Mouse (Mus musculus) right cerebral cortex, postnatal 4 days (tissue): ENCODE results near the gene Tbck.

Experiments used
- DNase-seq: peaks from one replicate; pipeline ENCODE4 v3.0.0-alpha.2; 2022

The Tbck gene

GRCm38 (mm10) chr3:132835118-132835794 lies 151.3 kb downstream of the Tbck start:
- DNase-seq = no peak

GRCm38 (mm10) chr3:132837134-132837533 lies 153.2 kb downstream of the Tbck start:
- no peak for DNase-seq

- no peak for DNase-seq
Observed at GRCm38 (mm10) chr3:132838656-132839417, 154.9 kb downstream of the Tbck start.

GRCm38 (mm10) chr3:132839516-132839915 lies 155.6 kb downstream of the Tbck start:
- DNase-seq = no peak

GRCm38 (mm10) chr3:132842676-132843075 lies 158.7 kb downstream of the Tbck start:
- DNase-seq = no peak

- DNase-seq = no peak
Observed at GRCm38 (mm10) chr3:132849669-132850068, 165.7 kb downstream of the Tbck start.

- DNase-seq = no peak
Observed at GRCm38 (mm10) chr3:132850431-132850830, 166.5 kb downstream of the Tbck start.

- no peak for DNase-seq
Observed at GRCm38 (mm10) chr3:132851417-132851816, 167.5 kb downstream of the Tbck start.

GRCm38 (mm10) chr3:132851841-132852728 lies 168.1 kb downstream of the Tbck start:
- no peak for DNase-seq

GRCm38 (mm10) chr3:132854271-132854670 lies 170.3 kb downstream of the Tbck start:
- DNase-seq = no peak

GRCm38 (mm10) chr3:132855458-132856212 lies 171.7 kb downstream of the Tbck start:
- no peak for DNase-seq

- DNase-seq = no peak
Observed at GRCm38 (mm10) chr3:132856651-132857050, 172.7 kb downstream of the Tbck start.

- no peak for DNase-seq
Observed at GRCm38 (mm10) chr3:132858849-132859248, 174.9 kb downstream of the Tbck start.

- DNase-seq = no peak
Observed at GRCm38 (mm10) chr3:132859573-132859972, 175.6 kb downstream of the Tbck start.

GRCm38 (mm10) chr3:132860796-132861195 lies 176.9 kb downstream of the Tbck start:
- DNase-seq = no peak

- no peak for DNase-seq
Observed at GRCm38 (mm10) chr3:132863843-132864242, 179.9 kb downstream of the Tbck start.

- DNase-seq = no peak
Observed at GRCm38 (mm10) chr3:132864329-132864919, 180.5 kb downstream of the Tbck start.

GRCm38 (mm10) chr3:132864986-132865385 lies 181.0 kb downstream of the Tbck start:
- no peak for DNase-seq

GRCm38 (mm10) chr3:132865596-132865995 lies 181.7 kb downstream of the Tbck start:
- no peak for DNase-seq

- DNase-seq = no peak
Observed at GRCm38 (mm10) chr3:132866984-132867383, 183.0 kb downstream of the Tbck start.

- DNase-seq = no peak
Observed at GRCm38 (mm10) chr3:132868838-132869237, 184.9 kb downstream of the Tbck start.

- DNase-seq = no peak
Observed at GRCm38 (mm10) chr3:132870079-132870478, 186.1 kb downstream of the Tbck start.
